Mouse (Mus musculus) lung, adult 2 months (tissue): ENCODE measurements around the gene Akr1e1. TPM values are rescaled to one million over a fixed set of nuclear protein-coding genes. Genes with fewer than 3 reads are reported as not detected.

ENCODE experiments used
- DNase-seq: peaks from one replicate; pipeline ENCODE4 v3.0.0; 2022
- H3K4me1 ChIP-seq: fragments of 200-500 bp; 2 replicates; pipeline ENCODE4 v1.6.1; 2011; ENCODE audit warnings: low read length; ENCODE audit not compliant: control insufficient read depth, insufficient read depth
- H3K4me3 ChIP-seq: fragments of 200-500 bp; replicated peaks from 2 replicates; pipeline ENCODE3; 2011; ENCODE audit warnings: low read depth, mild to moderate bottlenecking, control low read depth, low read length; ENCODE audit errors: extremely low read depth
- CTCF ChIP-seq: fragments of 200-500 bp; IDR thresholded peaks from 2 replicates; pipeline ENCODE4 v1.5.1; 2011; ENCODE audit warnings: mild to moderate bottlenecking, low read length, control low read depth; ENCODE audit not compliant: insufficient read depth
- POLR2A ChIP-seq: fragments of 200-500 bp; IDR thresholded peaks from 2 replicates; pipeline ENCODE4 v1.6.1; 2011; ENCODE audit warnings: low read depth, mild to moderate bottlenecking, control low read depth, low read length, borderline replicate concordance; ENCODE audit errors: extremely low read depth
- WGBS: fragments of 180-500 bp; shearing (Covaris S2); methylation state at CpG from one replicate; pipeline ENCODE4 v1.1.7; 2018; 5-methylcytosine and 5-hydroxymethylcytosine counted together
- polyA plus RNA-seq: library from polyadenylated mRNA; depleted of rRNA; stranded (reverse); fragments of >200 nt; gene quantifications from 2 replicates; pipeline ENCODE4 v1.2.3, GENCODE M21; 2012; rRNA removed

The Akr1e1 gene
- polyA plus RNA-seq, 1 experiment: 2.1 TPM

GRCm38 (mm10) chr13:4573871-4574270 lies 35.1 kb downstream of the Akr1e1 start, which contains the start of gene Akr1c21:
Gene Akr1c21 (plus strand): TSS chr13:4574075.
- no peak for DNase-seq
- 37% methylated on average over 1 of the region's 1 CpGs for WGBS
- no peak within 1 kb of the TSS for H3K4me3 ChIP-seq
- no peaks in the 10 kb centered on the region for H3K4me1 ChIP-seq
- no peak for TF ChIP-seq CTCF
- no peak for TF ChIP-seq POLR2A

- WGBS: 83% methylated on average over 2 of the region's 2 CpGs
- H3K4me1 ChIP-seq: no peaks in the 10 kb centered on the region
- no peak for DNase-seq
- TF ChIP-seq POLR2A: no peak
- TF ChIP-seq CTCF: no peak
- no peak overlapping the region for H3K4me3 ChIP-seq
Measured at GRCm38 (mm10) chr13:4565996-4566395, 43.0 kb downstream of the Akr1e1 start.

GRCm38 (mm10) chr13:4560500-4560899 lies 48.5 kb downstream of the Akr1e1 start:
- Histone ChIP-seq H3K4me1 (no peaks in the 10 kb centered on the region), H3K4me3 (no peak overlapping the region)
- no peak for DNase-seq
- TF ChIP-seq CTCF (no peak), POLR2A (no peak)

GRCm38 (mm10) chr13:4559143-4559542 lies 49.8 kb downstream of the Akr1e1 start:
- 66% methylated on average over 1 of the region's 1 CpGs for WGBS

More at GRCm38 (mm10) chr13:4559143-4559542, 49.8 kb downstream of the Akr1e1 start:
- no peaks in the 10 kb centered on the region for H3K4me1 ChIP-seq
- no peak overlapping the region for H3K4me3 ChIP-seq
- DNase-seq: no peak
- TF ChIP-seq CTCF (no peak), POLR2A (no peak)

Other genes starting within 250 kb of the Akr1e1 start
- gene Akr1c6, start 174.9 kb downstream of the Akr1e1 start, polyA plus RNA-seq: 0.08 TPM in 1 of 2 replicates, not detected in the other
- gene Akr1c20, start 85.8 kb downstream of the Akr1e1 start, polyA plus RNA-seq: not detected in 2 replicates
- not detected in 2 replicates for gene Akr1c21, start 35.1 kb downstream of the Akr1e1 start, polyA plus RNA-seq